Mouse (Mus musculus) natural killer cell, adult 2 months (primary cell): ENCODE data around the gene Zfp426.
A peak's percentile ranks its signal among the peaks of the same experiment; 100 is the strongest.

Experiments
- DNase-seq, 2 experiments: peaks; one replicate each; pipeline ENCODE4 v3.0.0; 2022; ENCODE audit warnings: low spot score in 2 of 2

Gene Zfp426

GRCm38 (mm10) chr9:20459377-20460317 lies 32.9 kb downstream of the Zfp426 start, which contains the start of gene Zfp26:
TSS of gene Zfp26 (minus strand) at chr9:20460162.
- DNase-seq = peak; percentile 68 to 77

- DNase-seq = no peak
These were observed 38.9 kb downstream of the Zfp426 start for GRCm38 (mm10) chr9:20453647-20454046.

GRCm38 (mm10) chr9:20451493-20451892 lies 41.1 kb downstream of the Zfp426 start:
- DNase-seq = no peak

- no peak for DNase-seq
These were observed 49.3 kb downstream of the Zfp426 start for GRCm38 (mm10) chr9:20443183-20443783.

GRCm38 (mm10) chr9:20430004-20430403 lies 62.5 kb downstream of the Zfp426 start:
- DNase-seq = no peak
